Mouse (Mus musculus) cortical plate, adult 2 months (tissue): ENCODE data around the gene Vsig10l. TPM values are rescaled to one million over a fixed set of nuclear protein-coding genes. Genes with fewer than 3 reads are reported as not detected.

ENCODE experiments used
- H3K27ac ChIP-seq: fragments of 200-500 bp; 2 replicates; pipeline ENCODE4 v1.5.1; 2012; ENCODE audit warnings: low read length, control low read depth, inconsistent platforms; ENCODE audit not compliant: insufficient read depth
- H3K4me1 ChIP-seq: fragments of 200-500 bp; 2 replicates; pipeline ENCODE4 v1.6.1; 2011; ENCODE audit warnings: low read length; ENCODE audit not compliant: control insufficient read depth, insufficient read depth
- H3K4me3 ChIP-seq: fragments of 200-500 bp; 2 replicates; pipeline ENCODE4 v1.5.1; 2011; ENCODE audit warnings: mild to moderate bottlenecking, low read length, control low read depth; ENCODE audit not compliant: insufficient read depth
- CTCF ChIP-seq: fragments of 200-500 bp; IDR thresholded peaks from 2 replicates; pipeline ENCODE4 v1.5.1; 2011; ENCODE audit warnings: mild to moderate bottlenecking, control low read depth, low read length; ENCODE audit not compliant: insufficient read depth; ENCODE audit errors: extremely low read depth
- POLR2A ChIP-seq: fragments of 200-500 bp; IDR thresholded peaks from 2 replicates; pipeline ENCODE4 v1.6.1; 2011; ENCODE audit warnings: mild to moderate bottlenecking, low read length, control low read depth; ENCODE audit not compliant: insufficient read depth; ENCODE audit errors: extremely low read depth
- polyA plus RNA-seq: library from polyadenylated mRNA; depleted of rRNA; stranded (reverse); fragments of >200 nt; gene quantifications from 2 replicates; pipeline ENCODE4 v1.2.3, GENCODE M21; 2012; rRNA removed

The Vsig10l gene
- polyA plus RNA-seq, 1 experiment, result 1.7 TPM

DNA sequence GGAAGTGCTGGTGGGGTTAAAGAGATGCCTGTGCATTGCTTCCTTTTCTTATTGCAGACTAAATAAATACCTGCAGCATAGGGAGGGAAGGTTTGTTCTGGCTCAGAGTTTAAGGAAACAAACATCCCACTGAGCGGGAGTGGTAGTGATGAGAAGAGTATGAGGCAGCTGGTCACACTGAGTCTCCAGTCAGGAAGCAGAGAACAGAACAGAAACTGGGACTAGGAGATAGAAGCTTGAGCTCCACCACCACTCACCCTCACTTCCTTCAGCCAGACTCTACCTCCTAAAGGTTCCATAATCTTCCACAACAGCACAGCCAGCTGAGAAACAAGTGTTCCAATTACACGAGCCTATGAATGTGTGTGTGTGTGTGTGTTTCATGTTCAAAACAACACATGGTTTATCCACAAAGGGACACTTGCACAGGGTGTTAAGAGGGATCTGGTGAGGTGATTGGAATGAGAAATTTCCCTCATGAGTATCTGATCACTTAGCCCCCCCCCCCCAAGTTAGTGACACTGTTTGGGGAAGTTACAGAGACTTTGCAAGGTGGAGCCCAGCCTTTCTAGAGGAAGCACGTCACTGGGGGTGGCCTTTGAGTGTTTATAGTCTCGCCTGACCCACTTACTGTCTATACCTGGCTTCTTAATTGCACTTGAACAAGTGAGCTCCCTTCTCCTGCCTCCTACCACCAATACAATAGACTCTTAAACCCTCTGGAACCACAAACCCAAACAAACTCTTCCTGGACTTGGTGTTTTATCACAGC lies 48.9 kb downstream of the Vsig10l start:
- TF ChIP-seq POLR2A, result no peak
- no peak for TF ChIP-seq CTCF
- Histone ChIP-seq H3K27ac (no peak overlapping the region), H3K4me3 (no peak overlapping the region), H3K4me1 (no peaks in the 10 kb centered on the region)

DNA sequence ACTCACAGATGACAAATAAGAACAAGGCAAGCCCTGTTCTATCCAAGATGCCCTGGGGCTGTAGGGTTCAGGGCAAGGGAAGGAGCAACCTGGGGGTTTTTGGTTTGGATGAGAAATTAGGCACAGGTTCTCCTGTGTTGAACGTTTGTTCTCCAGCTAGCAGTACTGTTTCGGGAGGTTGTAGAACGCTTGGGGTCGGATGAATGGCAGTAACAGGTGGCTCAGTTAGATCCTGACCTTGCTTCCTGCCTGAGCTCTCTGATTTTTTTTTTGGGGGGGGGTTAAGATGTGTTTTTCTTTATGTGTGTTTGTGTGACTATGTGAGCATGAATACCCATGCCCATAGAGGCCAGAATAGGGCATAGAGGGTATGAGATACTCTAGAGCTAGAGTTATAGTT lies 49.6 kb downstream of the Vsig10l start:
- Histone ChIP-seq H3K27ac (no peak overlapping the region), H3K4me3 (no peak overlapping the region), H3K4me1 (no peaks in the 10 kb centered on the region)
- TF ChIP-seq POLR2A, result no peak
- no peak for TF ChIP-seq CTCF

DNA sequence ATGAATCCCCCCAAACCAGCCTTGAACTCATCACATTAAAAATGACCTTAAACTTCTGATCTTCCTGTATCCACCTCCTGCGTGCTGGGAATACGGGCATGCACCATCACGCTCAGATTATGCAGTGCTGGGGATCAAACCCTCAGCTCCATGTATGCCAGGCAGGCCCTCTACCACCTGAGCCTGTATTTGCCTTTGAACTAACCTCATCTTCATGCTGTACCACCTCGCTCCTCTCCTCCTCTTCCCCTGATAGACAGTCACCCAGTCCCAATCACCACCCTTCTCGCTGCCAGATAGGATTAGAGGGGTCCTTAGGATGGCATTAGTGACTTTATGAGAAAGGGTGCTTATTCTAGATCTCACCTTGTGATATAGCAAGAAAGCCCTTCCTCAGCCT lies 52.1 kb downstream of the Vsig10l start:
- TF ChIP-seq CTCF, result no peak
- H3K4me1 ChIP-seq, result no peaks in the 10 kb centered on the region
- no peak overlapping the region for H3K27ac ChIP-seq
- no peak overlapping the region for H3K4me3 ChIP-seq

DNA sequence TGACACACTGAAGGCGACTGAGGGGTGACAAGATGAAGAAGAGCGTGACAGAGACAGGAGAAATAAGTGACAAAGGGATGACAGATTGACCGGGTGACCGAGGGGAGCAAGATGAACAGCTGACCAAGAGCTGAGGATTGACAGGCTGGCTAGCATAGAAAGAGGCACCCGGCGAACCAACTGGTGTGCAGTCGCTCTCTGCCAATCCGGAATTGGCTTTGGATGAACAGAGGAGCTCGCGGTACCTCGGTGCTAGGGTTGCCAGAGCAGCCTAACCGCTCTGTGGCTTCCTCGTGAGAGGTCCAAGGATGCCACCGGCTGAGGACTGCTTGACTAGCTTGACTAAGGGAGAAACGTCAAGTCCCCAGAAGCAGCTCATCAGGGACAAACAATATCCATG lies 55.4 kb downstream of the Vsig10l start:
- TF ChIP-seq CTCF (no peak), POLR2A (no peak)
- no peak overlapping the region for H3K4me3 ChIP-seq
- no peak overlapping the region for H3K27ac ChIP-seq
- no peaks in the 10 kb centered on the region for H3K4me1 ChIP-seq

Other genes with a start within 250 kb of the Vsig10l start
- gene Zfp715, start 149.9 kb upstream of the Vsig10l start, polyA plus RNA-seq, result 15.3 and 15.4 TPM in 2 replicates
- gene Siglecf, start 111.8 kb upstream of the Vsig10l start, polyA plus RNA-seq, result 0.44 and 1.1 TPM in 2 replicates
- gene Siglecg, start 54.9 kb upstream of the Vsig10l start, polyA plus RNA-seq, result 0.15 and 0.17 TPM in 2 replicates
- gene Lim2, start 35.5 kb upstream of the Vsig10l start, polyA plus RNA-seq, result not detected in 2 replicates
- gene Nkg7, start 26.1 kb upstream of the Vsig10l start, polyA plus RNA-seq, result 0.32 TPM in 1 of 2 replicates, not detected in the other
- gene Cldnd2, start 22.4 kb upstream of the Vsig10l start, polyA plus RNA-seq, result not detected in 2 replicates
- gene Etfb, start 19.1 kb upstream of the Vsig10l start, polyA plus RNA-seq, result 89.4 and 94.5 TPM in 2 replicates
- 0.78 and 2.1 TPM in 2 replicates for gene Gm45233, start 19.0 kb upstream of the Vsig10l start, polyA plus RNA-seq
- gene Iglon5, start 26.9 kb downstream of the Vsig10l start, polyA plus RNA-seq, result 42.2 and 46.0 TPM in 2 replicates
- gene 4931406B18Rik, start 42.8 kb downstream of the Vsig10l start, polyA plus RNA-seq, result not detected in 2 replicates
- 9.3 and 11.2 TPM in 2 replicates for gene Cd33, start 81.3 kb downstream of the Vsig10l start, polyA plus RNA-seq
- gene Zfp658, start 99.1 kb downstream of the Vsig10l start, polyA plus RNA-seq, result 5.9 and 6.1 TPM in 2 replicates
- 8.7 and 9.2 TPM in 2 replicates for gene Zfp719, start 116.5 kb downstream of the Vsig10l start, polyA plus RNA-seq
- gene Zfp819, start 144.0 kb downstream of the Vsig10l start, polyA plus RNA-seq, result 0.15 and 0.21 TPM in 2 replicates
- 0.04 TPM in 1 of 2 replicates, not detected in the other for gene Ceacam18, start 171.6 kb downstream of the Vsig10l start, polyA plus RNA-seq
- gene Siglece, start 197.0 kb downstream of the Vsig10l start, polyA plus RNA-seq, result 1.1 and 1.6 TPM in 2 replicates
- gene Ctu1, start 208.9 kb downstream of the Vsig10l start, polyA plus RNA-seq, result 8.1 and 8.6 TPM in 2 replicates
- gene Klk14, start 227.3 kb downstream of the Vsig10l start, polyA plus RNA-seq, result not detected in 2 replicates
- gene Klk13, start 249.4 kb downstream of the Vsig10l start, polyA plus RNA-seq, result 0.04 TPM in 1 of 2 replicates, not detected in the other